Mouse (Mus musculus) Patski (cell line): ENCODE data around the gene Pram1. TPM values are rescaled to one million over a fixed set of nuclear protein-coding genes. Genes with fewer than 3 reads are reported as not detected.
A peak's percentile ranks its signal among the peaks of the same experiment; 100 is the strongest.

Experiments used
- ATAC-seq: fragments of 100-300 bp; one replicate; pipeline ENCODE4 v1.8.0; 2021
- CTCF ChIA-PET: fragments of 350-600 bp; sonication (Branson Sonifier 250); formaldehyde crosslinking; loops from one replicate; lab custom pipeline; 2022; ENCODE audit warnings: inconsistent platforms; lab: Charles Lee
- POLR2A ChIA-PET: fragments of 350-600 bp; sonication (Branson Sonifier 250); formaldehyde crosslinking; loops from one replicate; lab custom pipeline; 2022; ENCODE audit warnings: antibody characterized with exemption, inconsistent platforms; lab: Charles Lee
- DNase-seq: peaks from one replicate; pipeline ENCODE4 v3.0.0-alpha.2; 2011; ENCODE audit warnings: low read depth, low spot score
- H3K27me3 ChIP-seq: fragments of 371-371 bp; one replicate; pipeline ENCODE4 v1.5.1; 2021
- CTCF ChIP-seq: fragments of 100-300 bp; IDR thresholded peaks from one replicate; pipeline ENCODE4 v1.5.1; 2021
- in situ Hi-C: fragments of 300-500 bp; cut with MboI; formaldehyde crosslinking; loops from 3 replicates; pipeline ENCODE4 v1.11.1; 2018; ENCODE audit warnings: low pct_unique_long_range_greater_than_20kb, mixed read lengths
- polyA plus RNA-seq: library from polyadenylated mRNA; unstranded; gene quantifications from one replicate; pipeline ENCODE4 v1.2.3, GENCODE M21; 2021

Gene Pram1
- polyA plus RNA-seq, 1 experiment from 2014 or later, result 0.56 TPM

DNA sequence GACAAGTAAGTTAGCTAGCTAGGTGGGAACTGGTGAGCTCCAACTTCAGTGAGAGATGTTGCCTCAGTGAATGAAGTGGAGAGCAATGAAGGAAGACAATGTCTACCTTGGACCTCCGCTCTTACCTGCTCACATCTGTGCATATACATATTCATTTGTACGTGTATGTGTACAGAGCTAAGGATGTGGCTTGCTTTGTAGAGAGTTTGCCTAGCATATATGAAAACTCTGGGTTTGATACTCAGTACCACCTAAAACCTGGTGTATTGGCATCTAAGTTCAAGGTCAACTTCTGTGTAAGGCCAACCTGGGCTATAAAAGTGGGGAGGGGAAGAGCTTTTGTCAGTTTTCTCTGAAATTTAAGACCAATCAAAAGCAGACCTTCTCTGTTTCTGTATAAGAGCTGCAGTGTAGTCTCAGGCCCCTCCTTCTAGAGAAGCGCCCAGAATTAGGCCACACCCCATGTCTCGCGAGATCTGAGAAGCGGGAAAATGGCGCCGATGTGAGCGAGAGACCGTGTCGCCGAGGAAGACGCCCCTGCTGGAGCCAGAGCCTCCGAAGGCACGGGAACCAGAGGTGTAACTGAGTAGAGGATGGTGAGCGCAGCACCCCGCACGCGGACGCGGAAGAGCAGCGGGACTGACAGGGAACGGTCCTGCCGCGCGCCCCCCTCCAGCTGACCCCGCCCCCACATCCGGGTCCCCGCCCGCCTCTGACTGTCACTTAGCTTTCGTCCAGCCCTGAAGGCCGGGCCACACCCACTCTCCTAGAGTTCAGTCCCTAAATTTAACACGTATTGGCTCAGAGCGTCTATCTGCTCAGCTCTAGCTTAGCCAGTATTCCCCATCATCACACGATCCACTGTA is 9.0 kb upstream of the Pram1 start, which contains the start of gene Zfp414:
TSS of gene Zfp414 (plus strand) at position 470 of the 866 bp plus-strand sequence.
- in situ Hi-C loops, result no loop called here
- ChIA-PET POLR2A (interaction anchor here (0.6 to 1.1 kb wide), 4 partner anchors 57 to 183 kb away, joined by 4 to 7 read pairs (median 4); no protein-coding TSS in a partner anchor), CTCF (interaction anchor here (0.8 to 1.1 kb wide), 2 partner anchors 9 to 90 kb away, joined by 4 read pairs; partner anchors contain the start of gene Pram1)
- ATAC-seq, result peak; percentile 88
- DNase-seq, result peak; percentile 37
- no peak for TF ChIP-seq CTCF
- H3K27me3 ChIP-seq, result no peaks in the 10 kb centered on the region

DNA sequence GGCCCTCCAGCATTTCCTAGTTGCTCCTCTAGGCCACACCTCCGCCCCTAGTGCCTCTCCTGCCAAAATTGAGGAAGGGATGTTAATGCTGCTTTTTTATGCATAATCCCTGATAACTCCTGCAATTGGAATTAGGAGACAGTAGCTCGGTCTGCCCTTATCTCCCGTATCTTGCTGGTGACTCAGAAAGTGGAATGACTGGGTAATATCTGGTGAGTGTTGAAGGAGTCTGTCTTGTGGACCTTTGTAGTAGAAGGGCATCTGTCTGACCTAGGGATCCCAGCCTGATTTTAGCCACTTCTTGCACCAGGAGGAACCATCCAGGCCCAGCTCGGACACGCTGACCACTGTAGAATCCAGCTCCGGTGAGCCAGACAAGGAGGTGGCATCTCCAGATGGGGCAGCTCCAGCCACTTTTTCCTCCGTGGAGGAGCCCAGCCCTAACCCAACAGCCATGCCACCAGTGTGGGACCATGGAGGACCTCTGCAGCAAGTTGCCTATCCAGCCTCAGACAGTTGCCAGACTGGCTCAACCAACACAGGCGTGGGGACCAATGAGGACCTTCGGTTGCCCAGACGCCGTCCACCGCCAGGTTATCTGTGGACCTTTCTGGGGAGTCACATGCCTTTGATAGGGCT is 8.2 kb upstream of the Pram1 start:
- DNase-seq (no peak), ATAC-seq (peak; percentile 8)
- ChIA-PET POLR2A (interaction anchor here (0.6 to 1.1 kb wide), 4 partner anchors 56 to 182 kb away, joined by 4 to 7 read pairs (median 4); no protein-coding TSS in a partner anchor), CTCF (interaction anchor here (0.8 to 1.1 kb wide), 2 partner anchors 8 to 90 kb away, joined by 4 read pairs; partner anchors contain the start of gene Pram1)
- in situ Hi-C loops, result no loop called here
- no peaks in the 10 kb centered on the region for H3K27me3 ChIP-seq
- no peak for TF ChIP-seq CTCF

DNA sequence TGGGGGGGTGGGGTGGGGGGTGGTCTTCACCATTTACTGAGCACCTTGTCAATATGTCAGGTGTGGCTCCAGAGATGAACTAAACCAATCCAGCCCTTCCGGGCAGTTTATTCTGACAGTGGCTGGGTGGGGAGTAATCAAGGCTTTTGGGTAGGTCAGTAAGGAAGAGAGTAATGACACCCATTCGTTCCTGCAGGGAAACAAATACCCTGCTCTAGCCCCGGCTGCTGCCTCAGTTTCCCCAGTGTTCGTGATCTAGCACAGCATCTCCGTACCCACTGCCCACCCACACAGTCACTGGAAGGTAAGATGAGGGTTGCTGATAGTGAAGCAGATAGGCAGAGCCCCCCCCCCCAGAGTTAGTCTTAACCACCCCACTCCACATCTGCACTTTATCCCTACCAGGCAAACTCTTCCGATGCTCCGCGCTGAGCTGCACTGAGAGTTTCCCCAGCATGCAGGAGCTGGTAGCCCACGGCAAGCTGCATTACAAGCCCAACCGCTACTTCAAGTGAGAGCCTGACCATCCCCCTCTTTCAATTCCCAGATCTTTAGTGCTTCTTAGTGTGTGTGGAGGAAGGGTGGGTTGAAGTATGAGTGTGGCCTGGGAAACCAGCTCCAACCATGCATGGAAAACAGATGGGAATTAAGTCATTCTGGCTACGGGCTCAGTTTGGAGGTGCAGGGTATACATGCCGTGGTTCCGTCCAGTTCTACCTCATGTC is 7.5 kb upstream of the Pram1 start:
- H3K27me3 ChIP-seq, result no peaks in the 10 kb centered on the region
- TF ChIP-seq CTCF, result no peak
- no peak for ATAC-seq
- in situ Hi-C loops, result no loop called here
- POLR2A ChIA-PET, result interaction anchor here (0.8 to 1.1 kb wide), 2 partner anchors 10 to 105 kb away, joined by 3 to 4 read pairs; no protein-coding TSS in a partner anchor
- DNase-seq, result no peak
- CTCF ChIA-PET, result no interaction called here

DNA sequence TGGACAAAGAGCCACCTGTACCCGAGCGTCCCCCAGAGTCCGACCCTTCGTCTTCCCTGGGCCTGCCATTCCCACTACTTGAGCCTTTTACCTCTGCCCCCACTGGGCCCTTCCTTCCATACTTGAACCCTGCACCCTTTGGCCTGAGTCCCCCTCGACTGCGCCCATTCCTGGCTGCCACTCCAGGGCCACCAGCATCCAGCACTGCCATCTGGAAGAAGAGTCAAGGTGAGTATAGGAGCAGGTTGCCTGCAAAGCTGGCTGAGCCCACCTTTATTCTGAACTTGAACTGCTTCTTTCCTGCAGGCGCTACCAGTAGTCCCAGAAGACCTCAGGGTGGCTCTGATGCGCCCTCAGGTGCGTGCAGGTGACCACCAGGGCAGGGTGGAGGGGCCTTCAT is 6.6 kb upstream of the Pram1 start:
- TF ChIP-seq CTCF, result no peak
- no peaks in the 10 kb centered on the region for H3K27me3 ChIP-seq
- ATAC-seq (no peak), DNase-seq (no peak)
- ChIA-PET POLR2A (interaction anchor here (1.1 kb wide), 1 partner anchor 9 kb away, joined by 3 read pairs; no protein-coding TSS in a partner anchor), CTCF (no interaction called here)
- in situ Hi-C loops, result no loop called here

DNA sequence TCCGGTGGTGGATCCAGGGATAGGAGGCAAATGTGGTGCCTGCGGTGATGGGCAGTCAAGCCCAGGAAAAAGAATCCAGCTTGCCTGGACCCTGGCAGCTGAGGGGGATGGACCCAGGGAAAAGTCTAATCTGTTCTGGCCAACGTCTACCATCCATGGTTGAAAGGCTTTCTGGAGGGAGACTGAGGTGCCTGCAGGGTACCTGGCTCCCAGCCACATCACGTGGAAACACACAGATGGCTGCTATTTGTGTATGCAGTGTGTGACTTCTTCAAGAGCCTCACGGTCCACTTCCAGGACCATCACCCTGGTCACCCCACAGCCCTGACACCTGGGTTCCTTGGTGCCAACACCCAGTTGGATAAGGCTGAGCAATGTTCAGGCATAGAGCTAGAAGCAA is 6.1 kb upstream of the Pram1 start:
- ChIA-PET POLR2A (no interaction called here), CTCF (no interaction called here)
- TF ChIP-seq CTCF, result no peak
- H3K27me3 ChIP-seq, result no peaks in the 10 kb centered on the region
- ATAC-seq (no peak), DNase-seq (no peak)
- in situ Hi-C loops, result no loop called here

DNA sequence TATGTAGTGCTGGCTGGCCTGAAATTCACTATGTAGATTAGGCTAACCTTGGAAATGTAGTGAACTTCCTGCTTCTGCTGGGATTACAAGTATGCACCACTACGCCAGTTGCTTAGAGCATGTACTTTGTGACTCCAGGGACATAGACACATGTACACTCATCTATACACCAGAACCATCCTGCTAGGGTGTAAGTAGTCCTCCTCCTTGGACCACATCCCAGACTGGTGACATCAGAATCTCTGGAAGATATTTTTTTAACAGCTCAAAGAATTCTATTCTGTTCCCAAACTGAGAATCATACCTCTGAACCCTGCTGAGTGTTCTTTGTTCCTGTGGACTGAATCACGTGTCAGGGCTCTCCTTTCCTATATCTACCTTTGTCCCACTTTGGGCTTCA is 818 bp upstream of the Pram1 start:
- POLR2A ChIA-PET, result no interaction called here
- DNase-seq, result no peak
- in situ Hi-C loops, result no loop called here
- ATAC-seq, result no peak
- no peaks in the 10 kb centered on the region for H3K27me3 ChIP-seq
- CTCF ChIA-PET, result interaction anchor here (1.4 kb wide), 1 partner anchor 8 kb away, joined by 4 read pairs; the partner anchor contains the start of gene Zfp414
- TF ChIP-seq CTCF, result no peak

DNA sequence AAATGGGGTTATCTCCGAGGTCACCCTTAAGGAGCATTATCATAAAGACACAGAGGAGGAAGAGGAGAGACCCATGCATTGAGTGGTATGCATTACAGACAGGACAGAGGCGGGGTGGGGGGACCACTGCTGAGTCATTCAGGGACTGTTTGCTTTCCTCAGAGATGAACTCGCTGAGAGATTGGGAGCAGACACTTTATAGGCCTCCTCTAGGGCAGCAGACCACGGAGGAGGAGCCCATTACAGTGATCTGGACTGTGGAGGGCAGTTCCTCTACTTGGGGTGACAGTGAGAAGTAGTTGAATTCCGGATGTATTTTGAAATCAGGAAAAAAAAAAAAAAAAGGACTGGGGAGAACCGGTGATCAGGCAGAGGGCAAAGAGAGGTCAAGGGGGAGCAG is 1.9 kb downstream of the Pram1 start:
- POLR2A ChIA-PET, result interaction anchor here (0.9 kb wide), 1 partner anchor 9 kb away, joined by 3 read pairs; no protein-coding TSS in a partner anchor
- in situ Hi-C loops, result no loop called here
- CTCF ChIA-PET, result no interaction called here
- no peaks in the 10 kb centered on the region for H3K27me3 ChIP-seq
- DNase-seq (no peak), ATAC-seq (no peak)
- TF ChIP-seq CTCF, result no peak

DNA sequence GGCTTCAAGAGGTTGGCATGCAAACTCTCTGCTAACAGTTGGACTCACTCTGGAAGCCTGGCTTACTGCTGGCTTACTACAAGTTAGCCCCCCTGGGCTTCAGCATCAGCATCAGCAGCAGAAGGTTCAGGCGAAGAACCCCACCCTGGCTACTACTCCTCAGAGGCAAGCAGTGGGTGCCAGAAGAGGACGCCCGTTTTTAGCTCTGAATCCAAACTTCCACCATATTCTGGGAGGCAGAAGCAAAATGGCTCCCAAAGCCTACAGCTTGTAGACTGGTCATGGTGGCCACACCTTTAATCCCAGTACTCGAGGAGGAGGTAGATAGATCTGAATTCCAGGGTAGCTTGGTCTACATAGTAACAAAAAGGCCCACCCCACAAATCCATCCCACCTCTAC is 6.2 kb downstream of the Pram1 start:
- DNase-seq (no peak), ATAC-seq (no peak)
- no peaks in the 10 kb centered on the region for H3K27me3 ChIP-seq
- CTCF ChIA-PET, result interaction anchor here (0.7 kb wide), 1 partner anchor 28 kb away, joined by 4 read pairs; no protein-coding TSS in a partner anchor
- TF ChIP-seq CTCF, result no peak
- POLR2A ChIA-PET, result interaction anchor here (0.9 to 1.7 kb wide), 2 partner anchors 8 to 25 kb away, joined by 3 to 4 read pairs; no protein-coding TSS in a partner anchor
- in situ Hi-C loops, result no loop called here

DNA sequence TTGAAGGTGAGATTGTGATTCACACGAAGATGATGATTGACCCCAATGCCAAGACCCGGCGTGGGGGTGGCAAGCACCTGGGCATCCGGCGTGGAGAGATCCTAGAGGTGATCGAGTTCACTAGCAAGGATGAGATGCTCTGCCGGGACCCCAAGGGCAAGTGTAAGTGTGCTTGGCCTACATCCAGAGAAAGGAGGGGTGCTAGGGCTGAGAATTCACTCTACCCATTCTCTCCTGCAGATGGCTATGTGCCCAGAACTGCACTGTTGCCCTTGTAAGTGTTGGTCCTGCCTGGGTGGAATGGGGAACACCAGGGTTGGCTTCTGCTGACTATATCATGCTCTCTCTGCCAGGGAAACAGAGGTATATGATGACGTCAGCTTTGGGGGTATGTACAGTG is 7.2 kb downstream of the Pram1 start:
- in situ Hi-C loops, result no loop called here
- ChIA-PET CTCF (no interaction called here), POLR2A (interaction anchor here (0.9 kb wide), 1 partner anchor 9 kb away, joined by 3 read pairs; no protein-coding TSS in a partner anchor)
- DNase-seq, result no peak
- TF ChIP-seq CTCF, result no peak
- no peaks in the 10 kb centered on the region for H3K27me3 ChIP-seq
- ATAC-seq, result no peak
